Mouse (Mus musculus): ENCODE data around the gene Tesmin. TPM values are rescaled to one million over a fixed set of nuclear protein-coding genes. Genes with fewer than 3 reads are reported as not detected.
A peak's percentile ranks its signal among the peaks of the same experiment; 100 is the strongest.

Gene Tesmin
- polyA plus RNA-seq, 1 experiment from 2014 or later: 0.20 TPM

GRCm38 (mm10) chr19:3375945-3376495, 12.6 kb upstream of the Tesmin start:
- Histone ChIP-seq H3K9me3 (replicated peaks; ENCODE audit: control insufficient read depth, low read length) (no peaks in the 10 kb centered on the region), H3K36me3 (replicated peaks; ENCODE audit: control insufficient read depth, insufficient read depth, low read depth, low read length) (no peaks in the 10 kb centered on the region), H3K27ac (replicated peaks; ENCODE audit: low read depth, low read length) (no peak overlapping the region), H3K4me3 (ENCODE audit: low read depth, low read length) (no peak overlapping the region), H3K4me1 (ENCODE audit: control insufficient read depth, insufficient read depth, low read length) (no peaks in the 10 kb centered on the region), H3K27me3 (ENCODE audit: control insufficient read depth, insufficient read depth, low read length) (no peaks in the 10 kb centered on the region), H3K9ac (replicated peaks; ENCODE audit: low read length) (no peak overlapping the region), H3K4me2 (ENCODE audit: low read depth, low read length) (no peak overlapping the region)
- DNase-seq (ENCODE audit: low spot score) (no peak), ATAC-seq (replicated peaks; ENCODE audit: insufficient number of reproducible peaks, low FRiP score, low TSS enrichment, low read depth) (no peak)
- WGBS: 63% methylated on average over 7 of the region's 7 CpGs

GRCm38 (mm10) chr19:3376966-3377715, 11.5 kb upstream of the Tesmin start:
- no peaks in the 10 kb centered on the region for H3K27me3 ChIP-seq (ENCODE audit: control insufficient read depth, insufficient read depth, low read length)
- WGBS: 33% methylated on average over 4 of the region's 4 CpGs
- no peak overlapping the region for H3K9ac ChIP-seq (replicated peaks; ENCODE audit: low read length)
- H3K9me3 ChIP-seq (replicated peaks; ENCODE audit: control insufficient read depth, low read length): no peaks in the 10 kb centered on the region
- no peak overlapping the region for H3K27ac ChIP-seq (replicated peaks; ENCODE audit: low read depth, low read length)
- no peaks in the 10 kb centered on the region for H3K4me1 ChIP-seq (ENCODE audit: control insufficient read depth, insufficient read depth, low read length)
- H3K4me3 ChIP-seq (ENCODE audit: low read depth, low read length): no peak overlapping the region
- no peak for DNase-seq (ENCODE audit: low spot score)
- no peaks in the 10 kb centered on the region for H3K36me3 ChIP-seq (replicated peaks; ENCODE audit: control insufficient read depth, insufficient read depth, low read depth, low read length)
- ATAC-seq (replicated peaks; ENCODE audit: insufficient number of reproducible peaks, low FRiP score, low TSS enrichment, low read depth): no peak
- no peak overlapping the region for H3K4me2 ChIP-seq (ENCODE audit: low read depth, low read length)

GRCm38 (mm10) chr19:3378614-3379013, 10.0 kb upstream of the Tesmin start:
- no peak for ATAC-seq (replicated peaks; ENCODE audit: insufficient number of reproducible peaks, low FRiP score, low TSS enrichment, low read depth)
- no peak overlapping the region for H3K9ac ChIP-seq (replicated peaks; ENCODE audit: low read length)
- no peak for DNase-seq (ENCODE audit: low spot score)
- H3K36me3 ChIP-seq (replicated peaks; ENCODE audit: control insufficient read depth, insufficient read depth, low read depth, low read length): no peaks in the 10 kb centered on the region
- H3K27ac ChIP-seq (replicated peaks; ENCODE audit: low read depth, low read length): no peak overlapping the region
- 80% methylated on average over 3 of the region's 3 CpGs for WGBS
- H3K9me3 ChIP-seq (replicated peaks; ENCODE audit: control insufficient read depth, low read length): no peaks in the 10 kb centered on the region
- no peaks in the 10 kb centered on the region for H3K4me1 ChIP-seq (ENCODE audit: control insufficient read depth, insufficient read depth, low read length)
- no peaks in the 10 kb centered on the region for H3K27me3 ChIP-seq (ENCODE audit: control insufficient read depth, insufficient read depth, low read length)
- H3K4me2 ChIP-seq (ENCODE audit: low read depth, low read length): no peak overlapping the region
- no peak overlapping the region for H3K4me3 ChIP-seq (ENCODE audit: low read depth, low read length)

GRCm38 (mm10) chr19:3388061-3388460, 596 bp upstream of the Tesmin start:
- WGBS: 74% methylated on average over 6 of the region's 6 CpGs

GRCm38 (mm10) chr19:3389089-3389488, 432 bp downstream of the Tesmin start:
- Histone ChIP-seq H3K27me3 (ENCODE audit: control insufficient read depth, insufficient read depth, low read length) (no peaks in the 10 kb centered on the region), H3K27ac (replicated peaks; ENCODE audit: low read depth, low read length) (no peak overlapping the region), H3K36me3 (replicated peaks; ENCODE audit: control insufficient read depth, insufficient read depth, low read depth, low read length) (no peaks in the 10 kb centered on the region), H3K4me2 (ENCODE audit: low read depth, low read length) (peak overlapping the region; percentile 88), H3K9me3 (replicated peaks; ENCODE audit: control insufficient read depth, low read length) (no peaks in the 10 kb centered on the region), H3K9ac (replicated peaks; ENCODE audit: low read length) (peak overlapping the region; percentile 59), H3K4me3 (ENCODE audit: low read depth, low read length) (peak overlapping the region; percentile 35), H3K4me1 (ENCODE audit: control insufficient read depth, insufficient read depth, low read length) (no peaks in the 10 kb centered on the region)
- DNase-seq (ENCODE audit: low spot score) (peak; percentile 83), ATAC-seq (replicated peaks; ENCODE audit: insufficient number of reproducible peaks, low FRiP score, low TSS enrichment, low read depth) (peak; percentile 90)
- under 1% methylated on average over 42 of the region's 43 CpGs for WGBS

More at GRCm38 (mm10) chr19:3388061-3388460, 596 bp upstream of the Tesmin start:
- H3K4me3 ChIP-seq (ENCODE audit: low read depth, low read length): no peak overlapping the region
- H3K9ac ChIP-seq (replicated peaks; ENCODE audit: low read length): no peak overlapping the region
- no peaks in the 10 kb centered on the region for H3K27me3 ChIP-seq (ENCODE audit: control insufficient read depth, insufficient read depth, low read length)
- no peak overlapping the region for H3K4me2 ChIP-seq (ENCODE audit: low read depth, low read length)
- H3K9me3 ChIP-seq (replicated peaks; ENCODE audit: control insufficient read depth, low read length): no peaks in the 10 kb centered on the region
- DNase-seq (ENCODE audit: low spot score): no peak
- no peaks in the 10 kb centered on the region for H3K4me1 ChIP-seq (ENCODE audit: control insufficient read depth, insufficient read depth, low read length)
- H3K27ac ChIP-seq (replicated peaks; ENCODE audit: low read depth, low read length): no peak overlapping the region
- no peaks in the 10 kb centered on the region for H3K36me3 ChIP-seq (replicated peaks; ENCODE audit: control insufficient read depth, insufficient read depth, low read depth, low read length)
- no peak for ATAC-seq (replicated peaks; ENCODE audit: insufficient number of reproducible peaks, low FRiP score, low TSS enrichment, low read depth)

- Histone ChIP-seq H3K4me1 (ENCODE audit: control insufficient read depth, insufficient read depth, low read length) (no peaks in the 10 kb centered on the region), H3K4me3 (ENCODE audit: low read depth, low read length) (no peak overlapping the region), H3K27ac (replicated peaks; ENCODE audit: low read depth, low read length) (no peak overlapping the region), H3K4me2 (ENCODE audit: low read depth, low read length) (no peak overlapping the region), H3K27me3 (ENCODE audit: control insufficient read depth, insufficient read depth, low read length) (no peaks in the 10 kb centered on the region), H3K36me3 (replicated peaks; ENCODE audit: control insufficient read depth, insufficient read depth, low read depth, low read length) (no peaks in the 10 kb centered on the region; the same call in 1 of the 2 replicates), H3K9ac (replicated peaks; ENCODE audit: low read length) (no peak overlapping the region), H3K9me3 (replicated peaks; ENCODE audit: control insufficient read depth, low read length) (no peaks in the 10 kb centered on the region)
- ATAC-seq (replicated peaks; ENCODE audit: insufficient number of reproducible peaks, low FRiP score, low TSS enrichment, low read depth) (no peak), DNase-seq (ENCODE audit: low spot score) (no peak)
- WGBS: 89% methylated on average over 1 of the region's 1 CpGs
Measured at GRCm38 (mm10) chr19:3392384-3392783, 3.7 kb downstream of the Tesmin start.

GRCm38 (mm10) chr19:3394216-3394615, 5.6 kb downstream of the Tesmin start:
- no peaks in the 10 kb centered on the region for H3K4me1 ChIP-seq (ENCODE audit: control insufficient read depth, insufficient read depth, low read length)
- H3K4me2 ChIP-seq (ENCODE audit: low read depth, low read length): no peak overlapping the region
- ATAC-seq (replicated peaks; ENCODE audit: insufficient number of reproducible peaks, low FRiP score, low TSS enrichment, low read depth) (no peak), DNase-seq (ENCODE audit: low spot score) (no peak)
- no peaks in the 10 kb centered on the region for H3K27me3 ChIP-seq (ENCODE audit: control insufficient read depth, insufficient read depth, low read length)
- H3K9ac ChIP-seq (replicated peaks; ENCODE audit: low read length): no peak overlapping the region
- no peak overlapping the region for H3K27ac ChIP-seq (replicated peaks; ENCODE audit: low read depth, low read length)
- H3K9me3 ChIP-seq (replicated peaks; ENCODE audit: control insufficient read depth, low read length): no peaks in the 10 kb centered on the region
- no peaks in the 10 kb centered on the region; the same call in 1 of the 2 replicates for H3K36me3 ChIP-seq (replicated peaks; ENCODE audit: control insufficient read depth, insufficient read depth, low read depth, low read length)
- H3K4me3 ChIP-seq (ENCODE audit: low read depth, low read length): no peak overlapping the region
- WGBS: 74% methylated on average over 3 of the region's 3 CpGs

- Histone ChIP-seq H3K9ac (replicated peaks; ENCODE audit: low read length) (no peak overlapping the region), H3K4me1 (ENCODE audit: control insufficient read depth, insufficient read depth, low read length) (no peaks in the 10 kb centered on the region), H3K27me3 (ENCODE audit: control insufficient read depth, insufficient read depth, low read length) (no peaks in the 10 kb centered on the region), H3K4me3 (ENCODE audit: low read depth, low read length) (no peak overlapping the region), H3K36me3 (replicated peaks; ENCODE audit: control insufficient read depth, insufficient read depth, low read depth, low read length) (no peaks in the 10 kb centered on the region; the same call in 1 of the 2 replicates), H3K9me3 (replicated peaks; ENCODE audit: control insufficient read depth, low read length) (no peaks in the 10 kb centered on the region), H3K4me2 (ENCODE audit: low read depth, low read length) (no peak overlapping the region), H3K27ac (replicated peaks; ENCODE audit: low read depth, low read length) (no peak overlapping the region)
- WGBS: 88% methylated on average over 4 of the region's 4 CpGs
- ATAC-seq (replicated peaks; ENCODE audit: insufficient number of reproducible peaks, low FRiP score, low TSS enrichment, low read depth) (no peak), DNase-seq (ENCODE audit: low spot score) (no peak)
Measured at GRCm38 (mm10) chr19:3400057-3400456, 11.4 kb downstream of the Tesmin start.
